Mouse (Mus musculus) left cerebral cortex, adult 8-10 months (tissue): ENCODE measurements at regions not wholly inside any gene's neighbourhood (a gene's known extent, or its start where the extent isn't known, plus 50 kb on each side); places are given as distances from the start of the nearest gene placed in this dataset.

Source experiments
- DNase-seq, 2 experiments: peaks; one replicate each; pipeline ENCODE4 v3.0.0; 2022; ENCODE audit warnings: low spot score in 2 of 2
- microRNA-seq, 2 experiments: library from miRNA; unstranded; fragments of <30 nt; microRNA quantifications; one replicate each; pipeline ENCODE4 v1.2.0; 2022

GRCm38 (mm10) chr17:64492614-64493269 lies 107.8 kb upstream of the Man2a1 start:
- no peak for DNase-seq

- DNase-seq = no peak
Observed at GRCm38 (mm10) chr17:64499281-64499997, 101.1 kb upstream of the Man2a1 start.

- no peak for DNase-seq
Observed at GRCm38 (mm10) chr17:64502376-64502775, 98.2 kb upstream of the Man2a1 start.

GRCm38 (mm10) chr17:64505956-64506355 lies 94.6 kb upstream of the Man2a1 start:
- DNase-seq = no peak

GRCm38 (mm10) chr17:64511139-64511779 lies 89.3 kb upstream of the Man2a1 start:
- DNase-seq = peak in 1 of 2 experiments; percentile 30

- DNase-seq = no peak
Observed at GRCm38 (mm10) chr17:64522213-64522612, 78.3 kb upstream of the Man2a1 start.

- DNase-seq = no peak
Observed at GRCm38 (mm10) chr17:64523899-64524298, 76.6 kb upstream of the Man2a1 start.

- DNase-seq = no peak
Observed at GRCm38 (mm10) chr17:64527817-64528216, 72.7 kb upstream of the Man2a1 start.

- no peak for DNase-seq
Observed at GRCm38 (mm10) chr17:64528476-64528875, 72.1 kb upstream of the Man2a1 start.

- DNase-seq = no peak
Observed at GRCm38 (mm10) chr17:64529296-64529994, 71.1 kb upstream of the Man2a1 start.

GRCm38 (mm10) chr17:64531150-64531549 lies 69.4 kb upstream of the Man2a1 start:
- no peak for DNase-seq

- no peak for DNase-seq
Observed at GRCm38 (mm10) chr17:64534323-64534722, 66.2 kb upstream of the Man2a1 start.

- no peak for DNase-seq
Observed at GRCm38 (mm10) chr17:64538520-64538953, 62.0 kb upstream of the Man2a1 start.

- no peak for DNase-seq
Observed at GRCm38 (mm10) chr17:64540411-64540810, 60.1 kb upstream of the Man2a1 start.

- DNase-seq = no peak
Observed at GRCm38 (mm10) chr17:64548536-64548935, 52.0 kb upstream of the Man2a1 start.

GRCm38 (mm10) chr17:64550034-64550433 lies 50.5 kb upstream of the Man2a1 start:
- no peak for DNase-seq

Small RNAs in the stretch of these regions (microRNA-seq; reads per million reads assigned to microRNA genes)
- gene Mir6420 = 0 reads per million in 2 experiments
